Mouse (Mus musculus) ES-E14 (cell line): Measurements from ENCODE around the gene Glrx3. TPM values are rescaled to one million over a fixed set of nuclear protein-coding genes. Genes with fewer than 3 reads are reported as not detected.
A peak's percentile ranks its signal among the peaks of the same experiment; 100 is the strongest.
"Not testable (repeated sequence)": the region's sequence is repeated elsewhere in the genome, so short reads cannot be mapped to it uniquely, and the experiment has no call there.

ENCODE experiments used
- DNase-seq: peaks from one replicate; pipeline ENCODE4 v3.0.0-alpha.2; 2013; ENCODE audit warnings: low read depth, low spot score
- H3K27ac ChIP-seq: 2 replicates; pipeline ENCODE4 v1.5.1; 2012; ENCODE audit warnings: low read depth, mild to moderate bottlenecking, low read length, moderate library complexity, mixed read lengths; ENCODE audit not compliant: poor library complexity, insufficient read depth, severe bottlenecking
- H3K36me3 ChIP-seq: 2 replicates; pipeline ENCODE4 v1.6.1; 2012; ENCODE audit warnings: mild to moderate bottlenecking, low read length, moderate library complexity, mixed read lengths; ENCODE audit not compliant: control insufficient read depth, poor library complexity, insufficient read depth, severe bottlenecking
- H3K4me1 ChIP-seq, 2 experiments: fragments of 150-350 bp in 1 of 2; sonication (generic) in 1 of 2; 2 replicates each; pipeline ENCODE4 v1.6.1; 2012; ENCODE audit warnings: low read length in 2 of 2, mild to moderate bottlenecking in 1 of 2, mixed read lengths in 1 of 2; ENCODE audit not compliant: control insufficient read depth in 2 of 2, insufficient read depth in 2 of 2, poor library complexity in 1 of 2
- H3K4me3 ChIP-seq, 2 experiments: fragments of 150-350 bp in 1 of 2; sonication (generic) in 1 of 2; 2 replicates each; pipeline ENCODE4 v1.5.1; 2012; ENCODE audit warnings: low read length in 2 of 2, low read depth in 1 of 2, mild to moderate bottlenecking in 1 of 2, mixed read lengths in 1 of 2; ENCODE audit not compliant: insufficient read depth in 1 of 2, poor library complexity in 1 of 2, severe bottlenecking in 1 of 2
- H3K9ac ChIP-seq: 2 replicates; pipeline ENCODE4 v1.6.1; 2012; ENCODE audit warnings: low read depth, mild to moderate bottlenecking, low read length, mixed read lengths; ENCODE audit not compliant: poor library complexity, insufficient read depth, severe bottlenecking
- H3K9me3 ChIP-seq: fragments of 150-350 bp; sonication (generic); 2 replicates; pipeline ENCODE4 v1.6.1; 2012; ENCODE audit warnings: low read depth, mild to moderate bottlenecking, low read length; ENCODE audit not compliant: control insufficient read depth, insufficient read depth
- CHD2 ChIP-seq: IDR thresholded peaks from 2 replicates; pipeline ENCODE4 v1.6.1; 2014; ENCODE audit warnings: mild to moderate bottlenecking, low read depth, low read length, inconsistent platforms
- HCFC1 ChIP-seq: IDR thresholded peaks from 2 replicates; pipeline ENCODE4 v1.6.1; 2012; ENCODE audit warnings: low read length, inconsistent platforms, borderline replicate concordance; ENCODE audit not compliant: insufficient read depth
- MAFK ChIP-seq: IDR thresholded peaks from 2 replicates; pipeline ENCODE4 v1.6.1; 2014; ENCODE audit warnings: mild to moderate bottlenecking, low read depth, low read length, inconsistent platforms; ENCODE audit not compliant: insufficient read depth
- ZC3H11A ChIP-seq: IDR thresholded peaks from 2 replicates; pipeline ENCODE4 v1.6.1; 2012; ENCODE audit warnings: low read depth, mild to moderate bottlenecking, inconsistent platforms, low read length, borderline replicate concordance
- ZNF384 ChIP-seq: IDR thresholded peaks from 2 replicates; pipeline ENCODE4 v1.6.1; 2012; ENCODE audit warnings: low read depth, low read length, inconsistent platforms
- in situ Hi-C, 2 experiments: fragments of 600-800 bp; cut with MboI; formaldehyde crosslinking; loops; one replicate each; pipeline ENCODE4 v1.15.1; 2025; ENCODE audit warnings: low sequenced_read_pairs in 2 of 2, inconsistent platforms in 1 of 2; ENCODE audit not compliant: unreplicated experiment in 2 of 2
- total RNA-seq: library from RNA; depleted of rRNA; stranded (reverse); fragments of 300-350 nt; gene quantifications from 2 replicates; pipeline ENCODE4 v1.2.3, GENCODE M21; 2012

Glrx3 gene
- total RNA-seq, 1 experiment, result 189 TPM

DNA sequence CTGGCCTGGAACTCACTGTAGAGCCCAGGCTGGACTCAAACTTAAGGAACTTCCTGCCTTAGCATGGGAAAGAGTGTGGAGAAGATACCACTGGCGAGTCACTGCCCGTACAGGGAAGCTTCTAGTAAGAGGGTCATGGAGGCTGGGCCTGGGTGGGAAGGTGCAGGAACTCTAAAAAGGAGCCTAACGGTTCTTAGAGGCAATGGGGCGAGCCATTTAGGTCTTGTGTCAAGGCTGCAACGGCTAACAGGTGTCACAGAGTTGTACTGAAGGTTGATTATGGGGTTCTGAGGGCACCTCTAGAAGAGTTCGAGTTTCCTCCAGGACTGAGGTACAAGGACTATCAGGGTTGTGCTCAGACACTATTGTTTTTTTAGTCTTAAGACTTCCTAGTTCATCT, 513 bp upstream of the Glrx3 start:
- Histone ChIP-seq H3K27ac (no peak overlapping the region; the same call in 1 of the 2 replicates), H3K36me3 (no peaks in the 10 kb centered on the region), H3K9ac (no peak overlapping the region), H3K4me1 (peaks cover 5 to 23% of the 10 kb centered on the region in 2 experiments), H3K9me3 (no peaks in the 10 kb centered on the region), H3K4me3 (peak overlapping the region in 1 of 2 experiments; percentile 97; a peak in 1 of 4 replicates)
- DNase-seq, result no peak
- TF ChIP-seq HCFC1, result no peak
- TF ChIP-seq ZNF384, result no peak
- no peak for TF ChIP-seq ZC3H11A
- no peak for TF ChIP-seq MAFK
- TF ChIP-seq CHD2, result no peak
- in situ Hi-C loops, result no loop called here

DNA sequence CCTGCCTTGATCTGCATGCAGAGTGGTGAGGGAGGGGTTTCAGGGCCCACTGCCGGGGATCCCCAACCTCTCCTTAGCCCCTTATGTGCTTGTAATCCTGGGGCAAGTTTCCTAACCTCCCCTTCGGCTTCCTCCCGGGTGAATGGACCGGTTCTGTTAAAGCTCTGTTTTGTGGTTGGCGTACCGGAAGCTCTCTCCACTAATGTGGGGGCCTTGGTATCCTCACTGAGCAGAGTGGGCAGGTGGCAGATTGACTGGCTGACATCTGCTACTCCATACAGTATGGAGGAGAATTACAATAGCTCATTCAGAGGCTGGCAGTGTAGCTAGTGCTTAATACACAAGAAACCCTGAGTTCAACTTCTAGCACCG, 751 bp downstream of the Glrx3 start:
- DNase-seq, result no peak
- TF ChIP-seq MAFK (no peak), ZC3H11A (no peak), HCFC1 (no peak), CHD2 (no peak), ZNF384 (no peak)
- H3K36me3 ChIP-seq, result no peaks in the 10 kb centered on the region; the same call in 1 of the 2 replicates
- H3K4me1 ChIP-seq, result peaks cover 5 to 15% of the 10 kb centered on the region in 2 experiments
- H3K27ac ChIP-seq, result peak overlapping the region; percentile 81; the same call in 1 of the 2 replicates
- H3K9me3 ChIP-seq, result no peaks in the 10 kb centered on the region
- peak overlapping the region; percentile 95 to 97 for H3K4me3 ChIP-seq
- peak overlapping the region; percentile 94 for H3K9ac ChIP-seq
- in situ Hi-C loops, result no loop called here

DNA sequence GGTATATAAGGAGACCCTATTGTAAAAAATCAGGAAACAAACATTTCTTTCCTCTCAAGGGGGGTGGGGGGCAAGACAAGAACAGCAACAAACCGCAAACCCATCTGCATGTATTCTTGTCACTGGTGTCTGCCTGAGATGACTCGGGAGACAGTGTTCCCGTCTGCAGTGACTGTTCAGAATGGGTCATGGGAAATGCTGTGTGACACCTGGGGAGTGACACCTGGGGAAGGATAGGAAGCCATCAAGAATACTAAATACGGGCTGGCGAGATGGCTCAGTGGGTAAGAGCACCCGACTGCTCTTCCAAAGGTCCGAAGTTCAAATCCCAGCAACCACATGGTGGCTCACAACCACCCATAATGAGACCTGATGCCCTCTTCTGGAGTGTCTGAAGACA, 1.5 kb downstream of the Glrx3 start:
- H3K36me3 ChIP-seq, H3K9me3 ChIP-seq, H3K27ac ChIP-seq, in situ Hi-C loops, DNase-seq: not testable (repeated sequence)
- Histone ChIP-seq H3K4me1 (peaks cover 5 to 15% of the 10 kb centered on the region in 2 experiments), H3K4me3 (peak overlapping the region; percentile 95 to 97), H3K9ac (peak overlapping the region; percentile 94; the same call in 1 of the 2 replicates)

DNA sequence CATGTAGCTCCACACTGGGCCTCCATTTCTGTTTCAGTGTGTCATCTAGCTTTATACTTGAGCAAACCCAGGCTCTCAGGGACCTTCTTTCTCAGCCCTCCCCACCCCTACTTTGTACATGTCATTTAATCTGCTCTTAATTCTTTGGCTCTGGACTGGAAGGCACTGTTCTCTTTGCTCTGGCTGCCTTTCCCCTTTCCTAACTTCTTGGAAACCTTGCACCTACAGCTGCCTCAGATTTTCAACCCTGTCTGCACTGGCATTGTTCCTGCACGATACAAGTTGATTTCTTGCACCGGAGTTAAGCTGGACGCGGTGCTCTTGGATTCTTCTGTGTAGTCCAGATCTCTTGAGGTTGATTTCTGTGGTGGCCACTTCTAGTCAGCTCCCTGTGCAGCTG, 5.5 kb downstream of the Glrx3 start:
- TF ChIP-seq CHD2 (no peak), HCFC1 (no peak), ZNF384 (no peak), MAFK (no peak), ZC3H11A (no peak)
- in situ Hi-C loops, result no loop called here
- no peak for DNase-seq
- Histone ChIP-seq H3K9me3 (no peaks in the 10 kb centered on the region), H3K9ac (no peak overlapping the region), H3K4me1 (peaks cover 2 to 10% of the 10 kb centered on the region in 2 experiments; a peak in 3 of 4 replicates), H3K27ac (no peak overlapping the region), H3K4me3 (no peak overlapping the region), H3K36me3 (peaks cover 10% of the 10 kb centered on the region)

DNA sequence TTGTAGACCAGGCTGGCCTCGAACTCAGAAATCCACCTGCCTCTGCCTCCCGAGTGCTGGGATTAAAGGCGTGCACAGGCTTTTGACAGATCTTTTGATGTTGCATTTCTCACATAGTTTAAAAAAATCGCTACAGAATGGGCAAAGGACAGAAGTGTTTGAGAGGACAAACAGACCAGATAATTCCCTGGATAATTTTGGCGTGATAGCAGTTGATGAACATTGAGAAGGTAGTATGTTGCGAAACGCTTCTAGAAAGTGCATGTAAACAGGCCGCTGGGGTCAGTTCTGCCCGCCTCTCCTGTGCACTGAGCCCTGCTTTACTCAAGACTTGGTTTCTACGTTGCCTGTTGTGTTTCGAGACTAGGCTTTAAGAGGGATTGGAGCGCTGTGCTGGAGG, 7.9 kb downstream of the Glrx3 start:
- no peak for DNase-seq
- H3K4me3 ChIP-seq, result no peak overlapping the region
- no peak overlapping the region for H3K9ac ChIP-seq
- H3K27ac ChIP-seq, result no peak overlapping the region
- no peaks in the 10 kb centered on the region for H3K9me3 ChIP-seq
- TF ChIP-seq ZC3H11A (no peak), MAFK (no peak), ZNF384 (no peak), CHD2 (no peak), HCFC1 (no peak)
- H3K36me3 ChIP-seq, result peaks cover 18% of the 10 kb centered on the region
- H3K4me1 ChIP-seq, result peaks cover 2 to 5% of the 10 kb centered on the region in 2 experiments; a peak in 3 of 4 replicates
- in situ Hi-C loops, result no loop called here
